Mouse (Mus musculus) cerebellum, adult 2 months (tissue): ENCODE data around the gene Pck2. TPM values are rescaled to one million over a fixed set of nuclear protein-coding genes. Genes with fewer than 3 reads are reported as not detected.
A peak's percentile ranks its signal among the peaks of the same experiment; 100 is the strongest.

ENCODE experiments used
- DNase-seq, 2 experiments: peaks; one replicate each; pipeline ENCODE4 v3.0.0; 2021
- H3K27ac ChIP-seq: fragments of 200-500 bp; 2 replicates; pipeline ENCODE4 v1.5.1; 2012; ENCODE audit warnings: low read length, control low read depth, inconsistent platforms; ENCODE audit not compliant: insufficient read depth
- H3K27me3 ChIP-seq: fragments of 200-500 bp; 2 replicates; pipeline ENCODE4 v1.6.1; 2012; ENCODE audit warnings: inconsistent platforms, mild to moderate bottlenecking, low read length, moderate library complexity; ENCODE audit not compliant: control insufficient read depth, insufficient read depth
- H3K4me1 ChIP-seq: fragments of 200-500 bp; 2 replicates; pipeline ENCODE4 v1.6.1; 2011; ENCODE audit warnings: low read length; ENCODE audit not compliant: control insufficient read depth, insufficient read depth
- H3K4me3 ChIP-seq: fragments of 200-500 bp; replicated peaks from 2 replicates; pipeline ENCODE3; 2011; ENCODE audit warnings: mild to moderate bottlenecking, low read depth, low read length, control low read depth; ENCODE audit not compliant: insufficient read depth
- CTCF ChIP-seq: fragments of 200-500 bp; IDR thresholded peaks from 2 replicates; pipeline ENCODE4 v1.5.1; 2011; ENCODE audit warnings: low read depth, mild to moderate bottlenecking, control low read depth, low read length, moderate library complexity, borderline replicate concordance; ENCODE audit not compliant: insufficient read depth
- POLR2A ChIP-seq: fragments of 200-500 bp; IDR thresholded peaks from 2 replicates; pipeline ENCODE4 v1.6.1; 2011; ENCODE audit warnings: low read length, control low read depth, borderline replicate concordance; ENCODE audit not compliant: insufficient read depth
- WGBS: fragments of 180-500 bp; shearing (Covaris S2); methylation state at CpG from one replicate; pipeline ENCODE4 v1.1.7; 2018; 5-methylcytosine and 5-hydroxymethylcytosine counted together
- polyA plus RNA-seq: library from polyadenylated mRNA; depleted of rRNA; stranded (reverse); fragments of >200 nt; gene quantifications from 2 replicates; pipeline ENCODE4 v1.2.3, GENCODE M21; 2012

The Pck2 gene
- polyA plus RNA-seq, 1 experiment: 44.8 TPM

- Histone ChIP-seq H3K27ac (peak overlapping the region; percentile 93), H3K27me3 (no peaks in the 10 kb centered on the region), H3K4me1 (peaks cover 21% of the 10 kb centered on the region), H3K4me3 (peak overlapping the region; percentile 79)
- TF ChIP-seq CTCF (no peak), POLR2A (no peak)
- DNase-seq: peak; percentile 80 to 85
- 2% methylated on average over 10 of the region's 10 CpGs for WGBS
Measured at GRCm38 (mm10) chr14:55540787-55541321, 788 bp downstream of the Pck2 start.

DNA sequence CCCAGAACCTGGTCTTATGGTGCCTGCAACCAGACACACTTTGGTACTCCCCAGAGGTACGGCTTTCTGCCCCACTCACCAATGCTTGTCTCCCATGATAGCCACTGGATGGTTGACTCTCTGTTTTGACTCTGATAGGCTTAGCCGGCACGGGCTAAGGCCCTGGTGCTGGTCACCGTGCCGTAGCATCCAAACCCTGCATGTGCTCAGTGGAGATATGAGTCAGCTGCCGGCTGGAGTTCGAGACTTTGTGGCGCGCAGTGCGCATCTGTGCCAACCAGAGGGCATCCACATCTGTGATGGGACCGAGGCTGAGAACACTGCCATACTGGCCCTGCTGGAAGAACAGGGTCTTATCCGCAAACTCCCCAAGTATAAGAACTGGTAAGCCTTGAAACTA is 2.2 kb downstream of the Pck2 start:
- no peak for TF ChIP-seq CTCF
- TF ChIP-seq POLR2A: no peak
- Histone ChIP-seq H3K4me1 (peaks cover 21% of the 10 kb centered on the region), H3K4me3 (no peak overlapping the region), H3K27ac (no peak overlapping the region), H3K27me3 (no peaks in the 10 kb centered on the region)
- WGBS: 84% methylated on average over 12 of the region's 12 CpGs
- no peak for DNase-seq

GRCm38 (mm10) chr14:55544334-55544733 is 4.3 kb downstream of the Pck2 start:
- H3K27ac ChIP-seq: no peak overlapping the region
- DNase-seq: peak; percentile 44 to 58
- no peak for TF ChIP-seq CTCF
- no peaks in the 10 kb centered on the region for H3K27me3 ChIP-seq
- peaks cover 21% of the 10 kb centered on the region for H3K4me1 ChIP-seq
- 8% methylated on average over 9 of the region's 9 CpGs for WGBS
- H3K4me3 ChIP-seq: no peak overlapping the region

GRCm38 (mm10) chr14:55550191-55550590 is 10.1 kb downstream of the Pck2 start:
- H3K4me3 ChIP-seq: no peak overlapping the region
- H3K27ac ChIP-seq: no peak overlapping the region
- TF ChIP-seq POLR2A: no peak
- no peak for TF ChIP-seq CTCF
- peaks cover 4% of the 10 kb centered on the region; the same call in 1 of the 2 replicates for H3K4me1 ChIP-seq
- DNase-seq: peak in 1 of 2 experiments; percentile 61
- no peaks in the 10 kb centered on the region for H3K27me3 ChIP-seq
- WGBS: 17% methylated on average over 6 of the region's 6 CpGs

DNA sequence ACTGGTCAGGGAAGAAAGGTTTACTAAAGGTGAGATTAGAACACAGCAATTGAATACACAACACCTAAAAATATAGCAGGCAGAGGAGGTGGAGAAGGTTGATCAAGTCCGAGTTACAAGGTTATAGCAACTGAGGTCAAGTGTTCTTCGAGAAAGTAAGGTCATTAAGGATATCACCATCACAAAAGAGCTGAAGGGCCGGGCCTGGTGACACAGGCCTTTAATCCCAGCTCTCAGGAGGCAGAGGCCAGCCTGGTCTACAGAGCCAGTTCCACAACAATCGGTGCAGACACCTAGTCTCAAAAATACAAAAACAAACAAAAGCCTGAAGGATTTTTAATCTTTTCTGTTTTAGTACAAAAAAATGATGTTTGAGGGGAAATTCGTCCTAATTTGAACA is 11.3 kb downstream of the Pck2 start:
- Histone ChIP-seq H3K27ac (no peak overlapping the region), H3K4me1 (peaks cover 4% of the 10 kb centered on the region; the same call in 1 of the 2 replicates), H3K4me3 (no peak overlapping the region), H3K27me3 (no peaks in the 10 kb centered on the region)
- DNase-seq: no peak
- WGBS: 85% methylated on average over 5 of the region's 5 CpGs
- TF ChIP-seq POLR2A (no peak), CTCF (no peak)

- Histone ChIP-seq H3K27ac (no peak overlapping the region), H3K27me3 (no peaks in the 10 kb centered on the region), H3K4me1 (peaks cover 4% of the 10 kb centered on the region; the same call in 1 of the 2 replicates), H3K4me3 (no peak overlapping the region)
- 88% methylated on average over 8 of the region's 8 CpGs for WGBS
- no peak for DNase-seq
- TF ChIP-seq CTCF (no peak), POLR2A (no peak)
Measured at GRCm38 (mm10) chr14:55551794-55552193, 11.7 kb downstream of the Pck2 start.

DNA sequence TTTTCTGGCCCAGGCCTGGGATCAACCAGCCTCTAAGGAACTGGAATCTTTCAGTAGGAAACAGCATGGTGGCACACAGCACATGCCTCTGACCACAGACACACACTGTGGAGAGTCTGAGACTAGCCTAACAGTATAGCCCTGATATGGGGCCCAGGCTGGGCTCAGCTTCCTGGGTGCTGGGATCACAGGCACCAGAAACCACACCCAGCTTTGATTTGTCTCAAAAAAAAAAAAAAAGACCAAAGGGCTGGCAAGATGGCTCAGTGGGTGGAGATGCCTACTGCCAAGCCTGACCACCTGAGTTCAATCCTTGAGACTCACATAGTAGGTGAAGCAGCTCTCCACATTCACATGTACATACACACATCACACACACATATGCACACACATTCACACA is 14.6 kb downstream of the Pck2 start:
- Histone ChIP-seq H3K4me3 (no peak overlapping the region), H3K27me3 (no peaks in the 10 kb centered on the region), H3K27ac (no peak overlapping the region), H3K4me1 (peaks cover 4% of the 10 kb centered on the region; the same call in 1 of the 2 replicates)
- TF ChIP-seq CTCF: no peak
- TF ChIP-seq POLR2A: no peak
- no peak for DNase-seq

DNA sequence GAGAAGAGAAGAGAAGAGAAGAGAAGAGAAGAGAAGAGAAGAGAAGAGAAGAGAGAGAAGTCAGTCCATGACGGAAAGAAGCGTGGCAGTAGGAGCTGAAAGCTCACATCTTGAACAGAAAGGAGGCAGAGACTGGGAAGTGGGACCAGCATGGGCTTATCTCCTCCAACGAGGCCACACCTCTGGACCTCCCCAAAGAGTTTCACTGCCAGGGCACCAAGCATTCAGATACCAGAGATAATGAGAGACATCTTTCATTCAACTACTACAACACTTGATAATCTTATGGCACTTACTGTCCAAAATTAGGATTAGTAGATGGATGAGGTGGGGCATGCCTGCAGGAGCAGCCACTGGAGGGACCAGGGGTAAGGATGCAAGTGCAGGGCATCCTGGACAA is 15.7 kb downstream of the Pck2 start:
- Histone ChIP-seq H3K27ac (no peak overlapping the region), H3K4me1 (no peaks in the 10 kb centered on the region), H3K4me3 (no peak overlapping the region), H3K27me3 (no peaks in the 10 kb centered on the region)
- 82% methylated on average over 3 of the region's 3 CpGs for WGBS
- DNase-seq: no peak
- TF ChIP-seq POLR2A: no peak

GRCm38 (mm10) chr14:55557003-55557402 is 16.9 kb downstream of the Pck2 start:
- TF ChIP-seq CTCF (peak; percentile 87), POLR2A (no peak)
- Histone ChIP-seq H3K4me3 (no peak overlapping the region), H3K4me1 (peaks cover 4% of the 10 kb centered on the region; the same call in 1 of the 2 replicates), H3K27me3 (no peaks in the 10 kb centered on the region), H3K27ac (no peak overlapping the region)
- WGBS: 25% methylated on average over 5 of the region's 5 CpGs
- DNase-seq: peak; percentile 74 to 80
